Mouse (Mus musculus): ENCODE measurements around the gene Vmn2r77.
"Not testable (repeated sequence)": the region's sequence is repeated elsewhere in the genome, so short reads cannot be mapped to it uniquely, and the experiment has no call there.

Vmn2r77 gene

DNA sequence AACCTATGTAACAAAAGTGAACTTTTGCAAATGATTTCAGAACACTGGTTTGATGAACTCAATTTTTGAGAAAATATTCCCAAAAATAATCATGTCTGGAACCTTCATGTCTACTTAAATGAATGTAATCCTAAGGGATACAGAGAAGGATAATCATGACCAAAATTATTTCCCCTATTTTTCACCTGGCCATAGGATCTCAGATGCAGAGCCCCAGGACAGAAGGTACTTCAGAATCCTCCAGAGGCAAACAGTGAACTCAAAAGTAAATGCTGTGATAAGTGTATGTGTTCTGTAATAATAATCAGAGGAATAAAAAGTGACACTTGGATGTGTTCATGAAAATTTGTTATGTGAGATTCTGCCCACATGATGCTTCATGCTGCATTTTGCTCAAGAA is at the start of gene Vmn2r77:
Gene Vmn2r77, plus strand, starts transcription at position 301 of the 400 bp plus-strand sequence.
- DNase-seq (ENCODE audit: low spot score): no peak

DNA sequence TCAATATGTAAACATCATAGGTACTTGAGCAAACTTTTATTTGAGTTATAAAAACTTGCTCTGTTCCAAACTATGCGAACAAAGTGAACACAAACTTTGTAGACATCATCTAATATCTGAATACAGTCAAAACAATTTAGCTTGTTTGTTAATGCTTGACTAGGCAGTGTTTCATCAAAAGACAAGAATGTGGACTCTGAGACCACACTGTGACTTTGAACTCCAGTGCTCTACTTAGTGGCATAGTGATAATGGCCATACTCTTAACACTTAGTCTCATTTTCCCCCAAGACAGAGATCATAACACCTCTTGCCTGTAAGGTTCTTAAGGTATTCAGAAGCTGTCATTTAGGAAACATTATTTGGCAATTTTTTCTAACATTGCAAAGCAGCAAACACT is 34.1 kb upstream of the Vmn2r77 start:
- no peak for DNase-seq (ENCODE audit: low spot score)

DNA sequence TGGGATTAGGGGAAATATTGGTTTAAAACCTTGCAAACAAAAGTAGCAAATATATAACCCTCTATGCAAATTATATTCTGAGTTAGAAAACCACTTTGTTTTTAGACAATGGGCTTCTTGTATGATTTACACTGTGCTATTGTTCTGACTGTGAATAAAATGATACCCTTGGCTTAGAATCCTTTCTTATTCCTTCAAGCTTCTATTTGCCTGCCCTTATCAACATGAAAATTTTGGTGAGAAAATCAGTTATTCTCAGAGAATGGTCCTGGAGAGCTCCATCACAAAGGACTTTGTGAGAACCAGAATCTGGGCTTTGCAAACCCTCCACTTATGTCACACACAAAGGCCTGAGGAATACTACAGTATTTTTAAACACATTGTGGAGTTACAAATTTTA is 30.2 kb upstream of the Vmn2r77 start:
- DNase-seq (ENCODE audit: low spot score): no peak

GRCm38 (mm10) chr7:86771621-86772020 is 23.2 kb upstream of the Vmn2r77 start:
- no peak for DNase-seq (ENCODE audit: low spot score)

- no peak for DNase-seq (ENCODE audit: low spot score)
Measured at GRCm38 (mm10) chr7:86775617-86776325, 19.1 kb upstream of the Vmn2r77 start, which contains the start of gene Folh1. Gene Folh1, minus strand, starts transcription at chr7:86775943.

- DNase-seq (ENCODE audit: low spot score): not testable (repeated sequence)
Measured at GRCm38 (mm10) chr7:86815241-86815640, 20.4 kb downstream of the Vmn2r77 start.

DNA sequence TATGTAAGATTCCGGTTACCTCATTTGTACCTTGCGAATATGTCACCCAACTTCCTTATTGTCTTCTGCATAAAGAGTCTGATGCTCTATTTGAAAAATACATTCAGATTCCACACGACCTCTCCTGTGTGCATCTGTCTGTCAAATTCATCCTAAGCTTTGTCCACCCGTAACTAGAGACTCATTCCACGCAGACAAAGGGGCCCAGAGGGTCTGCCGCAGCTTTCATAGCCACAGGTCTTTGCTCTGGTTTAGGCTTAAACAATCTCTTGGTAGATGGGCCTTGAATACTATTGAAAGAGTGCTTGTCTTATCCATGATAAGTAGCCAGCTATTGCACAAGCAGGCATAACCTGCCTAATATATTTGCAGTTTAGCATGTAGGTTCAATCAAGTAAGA is 20.9 kb downstream of the Vmn2r77 start:
- DNase-seq (ENCODE audit: low spot score): not testable (repeated sequence)

DNA sequence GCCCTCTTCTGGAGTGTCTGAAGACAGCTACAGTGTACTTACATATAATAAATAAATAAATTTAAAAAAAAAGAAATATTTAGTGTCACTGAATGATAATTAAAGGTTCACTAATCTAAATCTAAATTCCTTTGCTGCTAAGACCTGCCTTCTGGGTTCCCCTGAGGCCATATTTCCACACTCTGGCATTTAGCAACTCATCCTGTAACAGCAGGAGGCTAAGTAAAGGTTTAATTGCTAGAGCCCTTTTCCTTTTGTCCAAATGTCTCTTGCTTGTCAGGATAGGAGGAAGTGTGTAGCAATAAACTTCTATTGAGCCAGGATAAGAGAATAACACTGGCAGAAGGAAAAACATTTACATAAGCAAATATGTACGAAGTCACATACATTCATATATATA is 21.6 kb downstream of the Vmn2r77 start:
- DNase-seq (ENCODE audit: low spot score): no peak

Measured in c-Kit-positive CD71-positive TER-119-positive erythroid progenitor cells, embryonic 14.5 days (primary cell).